Mouse (Mus musculus): ENCODE results near the gene Nacad.

DNA sequence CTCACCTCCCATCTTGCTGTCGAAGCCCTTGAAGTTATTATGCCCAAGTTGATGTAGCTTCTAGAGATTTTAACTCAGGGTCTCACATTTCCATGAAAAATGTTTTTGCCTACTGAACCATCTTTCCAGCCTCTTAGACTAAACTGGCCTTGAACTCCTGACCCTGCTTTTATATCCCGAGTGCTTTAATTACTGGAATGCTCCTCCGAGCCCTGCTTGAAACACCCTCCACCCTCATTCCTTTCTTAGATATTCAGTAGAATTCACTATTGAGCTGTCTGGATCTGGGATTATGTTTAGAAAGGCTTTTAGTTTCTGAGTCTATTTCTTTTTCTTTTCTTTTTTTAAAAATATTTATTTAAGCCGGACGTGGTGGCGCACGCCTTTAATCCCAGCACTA is 26.5 kb downstream of the Nacad start:
- TF ChIP-seq POLR2A (IDR thresholded peaks at IDR 0.05; ENCODE audit: low read depth, low read length) = no peak
- TF ChIP-seq CTCF (IDR thresholded peaks at IDR 0.05; ENCODE audit: extremely low read depth, insufficient read depth, insufficient read length, insufficient replicate concordance) = no peak

Data from spleen, adult 2 months (tissue).